Mouse (Mus musculus) midbrain, postnatal 0 days (tissue): ENCODE results near the gene Kif13a. TPM values are rescaled to one million over a fixed set of nuclear protein-coding genes. Genes with fewer than 3 reads are reported as not detected.

ENCODE experiments used
- ATAC-seq: fragments of 200-750 bp; cut with Nextera tagmentation; 2 replicates; pipeline ENCODE4 v1.8.0; 2017; ENCODE audit warnings: moderate number of reproducible peaks, mild to moderate bottlenecking, moderate TSS enrichment, moderate library complexity; ENCODE audit not compliant: low FRiP score
- DNase-seq: peaks from one replicate; pipeline ENCODE4 v3.0.0-alpha.2; 2015; ENCODE audit warnings: low spot score
- H3K27ac ChIP-seq: fragments of 300-500 bp; sonication (generic); 2 replicates; pipeline ENCODE4 v1.5.1; 2014; ENCODE audit warnings: low read depth, mild to moderate bottlenecking, low read length, mixed read lengths
- H3K27me3 ChIP-seq: fragments of 300-500 bp; sonication (generic); 2 replicates; pipeline ENCODE4 v1.6.1; 2014; ENCODE audit warnings: low read length, control low read depth, mixed read lengths; ENCODE audit not compliant: insufficient read depth
- H3K36me3 ChIP-seq: fragments of 300-500 bp; sonication (generic); 2 replicates; pipeline ENCODE4 v1.6.1; 2014; ENCODE audit warnings: low read length, control low read depth, mixed read lengths; ENCODE audit not compliant: insufficient read depth
- H3K4me1 ChIP-seq: fragments of 300-500 bp; sonication (generic); 2 replicates; pipeline ENCODE4 v1.6.1; 2014; ENCODE audit warnings: mild to moderate bottlenecking, control low read depth, antibody characterized with exemption, low read length, mixed read lengths; ENCODE audit not compliant: insufficient read depth
- H3K4me2 ChIP-seq: fragments of 300-500 bp; sonication (generic); 2 replicates; pipeline ENCODE4 v1.6.1; 2014; ENCODE audit warnings: low read depth, mild to moderate bottlenecking, low read length, mixed read lengths; ENCODE audit not compliant: poor library complexity, severe bottlenecking
- H3K4me3 ChIP-seq: fragments of 300-500 bp; sonication (generic); 2 replicates; pipeline ENCODE4 v1.5.1; 2014; ENCODE audit warnings: low read depth, mild to moderate bottlenecking, low read length, moderate library complexity
- H3K9ac ChIP-seq: fragments of 300-500 bp; sonication (generic); replicated peaks from 2 replicates; pipeline ENCODE4 v1.6.1; 2014; ENCODE audit warnings: mild to moderate bottlenecking, low read length, moderate library complexity, mixed read lengths; ENCODE audit not compliant: poor library complexity, severe bottlenecking
- H3K9me3 ChIP-seq: fragments of 300-500 bp; sonication (generic); 2 replicates; pipeline ENCODE4 v1.6.1; 2016; ENCODE audit warnings: low read length, control low read depth
- CTCF ChIP-seq: IDR thresholded peaks from 2 replicates; pipeline ENCODE4 v1.5.1; 2016; ENCODE audit warnings: antibody characterized with exemption, mild to moderate bottlenecking
- WGBS: fragments of 180-500 bp; shearing (Covaris S2); extraction: QIAGEN DNeasy Blood & Tissue Kit; methylation state at CpG from one replicate; pipeline ENCODE4 v1.1.7; 2014; 5-methylcytosine and 5-hydroxymethylcytosine counted together
- polyA plus RNA-seq: library from polyadenylated mRNA; unstranded; fragments of >200 nt; fragmentation: Nextera tagmentation; extraction: Ambion mirVana; gene quantifications from 2 replicates; pipeline ENCODE4 v1.2.1, GENCODE M21; 2015
- total RNA-seq: library from RNA; depleted of rRNA; stranded (reverse); fragments of >200 nt; gene quantifications from 2 replicates; pipeline ENCODE4 v1.2.3, GENCODE M21; 2014

Gene Kif13a
- total and polyA plus RNA-seq, 2 experiments from 2014 or later, result 10.1 to 31.7 TPM

DNA sequence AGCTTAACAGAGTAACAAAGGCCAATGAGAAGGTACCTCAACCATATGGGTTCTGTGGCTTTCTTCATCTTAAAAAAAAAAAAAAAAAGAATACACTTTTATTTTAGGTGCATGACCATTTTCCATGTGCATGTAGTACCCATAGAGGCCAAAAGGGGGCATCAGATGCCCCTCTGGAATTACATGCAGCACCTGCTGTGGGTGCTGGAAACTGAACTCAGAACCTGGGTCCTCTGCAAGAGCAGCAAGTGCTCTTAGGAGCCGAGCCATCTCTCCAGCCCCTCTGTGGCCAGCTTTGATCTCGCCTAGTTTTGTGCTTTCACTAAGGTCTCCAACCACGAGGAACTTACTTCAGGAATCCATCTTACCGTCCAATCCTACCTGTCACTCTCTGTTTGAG, 77.2 kb downstream of the Kif13a start:
- no peak overlapping the region for H3K27ac ChIP-seq
- H3K36me3 ChIP-seq, result no peaks in the 10 kb centered on the region
- peak; percentile 20; the same call in 1 of the 2 replicates for TF ChIP-seq CTCF
- H3K4me3 ChIP-seq, result no peak overlapping the region
- WGBS, result 98% methylated on average over 4 of the region's 4 CpGs
- no peaks in the 10 kb centered on the region for H3K27me3 ChIP-seq
- no peaks in the 10 kb centered on the region for H3K9me3 ChIP-seq
- no peak for DNase-seq
- no peak for ATAC-seq
- H3K4me1 ChIP-seq, result no peaks in the 10 kb centered on the region
- H3K4me2 ChIP-seq, result no peak overlapping the region
- no peak overlapping the region for H3K9ac ChIP-seq

DNA sequence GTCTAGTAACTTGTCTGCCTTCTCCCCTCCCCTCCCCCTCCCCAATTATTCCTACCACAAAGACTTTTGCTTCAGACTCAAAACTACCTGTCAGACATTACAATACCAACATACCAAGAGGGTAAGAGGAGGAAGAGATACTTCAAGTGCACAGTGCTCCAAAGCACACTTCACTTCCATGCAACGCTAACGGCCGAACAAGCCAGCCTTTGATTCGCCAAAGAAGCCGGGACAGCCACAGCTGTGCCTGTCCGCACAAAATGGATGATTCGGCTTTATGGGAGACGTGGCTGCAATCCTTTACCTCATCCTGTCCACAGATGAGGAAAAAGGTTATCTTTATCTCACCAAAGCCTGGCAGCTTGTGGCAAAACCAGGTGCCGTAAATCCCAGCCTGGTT, 84.2 kb downstream of the Kif13a start:
- Histone ChIP-seq H3K4me1 (no peaks in the 10 kb centered on the region), H3K27ac (no peak overlapping the region), H3K9me3 (no peaks in the 10 kb centered on the region), H3K27me3 (no peaks in the 10 kb centered on the region), H3K36me3 (no peaks in the 10 kb centered on the region), H3K9ac (no peak overlapping the region), H3K4me2 (no peak overlapping the region), H3K4me3 (no peak overlapping the region)
- no peak for ATAC-seq
- no peak for TF ChIP-seq CTCF
- WGBS, result 92% methylated on average over 9 of the region's 9 CpGs
- no peak for DNase-seq

DNA sequence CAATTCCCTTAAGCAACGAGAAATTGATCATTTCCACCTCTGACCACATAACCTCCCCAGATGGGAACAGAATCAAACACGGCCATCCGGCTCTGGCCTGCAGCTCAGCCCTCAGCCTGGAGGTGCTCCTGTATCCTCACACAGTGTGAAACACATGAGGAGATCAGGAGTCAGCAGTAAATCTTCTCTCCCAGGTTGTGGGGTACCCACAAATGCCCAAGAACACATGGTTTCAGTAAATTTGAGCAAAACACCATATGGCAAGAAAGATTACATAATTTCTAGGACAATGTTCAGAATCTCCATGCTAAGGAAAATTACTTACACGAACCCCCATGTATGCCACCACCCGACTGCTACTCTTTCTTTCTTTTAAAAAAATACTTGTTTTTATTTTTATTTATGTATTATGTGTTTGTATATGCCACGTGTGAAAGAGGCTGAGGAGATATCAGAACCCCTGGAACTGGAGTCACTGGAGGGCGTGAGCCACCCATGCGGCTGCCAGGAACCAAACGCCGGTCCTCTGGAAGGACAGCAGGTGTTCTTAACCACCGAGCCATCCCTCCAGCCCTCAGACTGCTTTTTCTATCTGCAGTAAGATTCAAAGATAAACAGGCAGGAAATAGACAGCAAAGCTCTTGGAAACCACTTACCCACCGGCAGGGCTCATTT, 85.0 kb downstream of the Kif13a start:
- no peak overlapping the region for H3K4me3 ChIP-seq
- H3K4me2 ChIP-seq, result no peak overlapping the region
- WGBS, result 86% methylated on average over 12 of the region's 12 CpGs
- no peaks in the 10 kb centered on the region for H3K27me3 ChIP-seq
- ATAC-seq (no peak), DNase-seq (no peak)
- no peak for TF ChIP-seq CTCF
- no peak overlapping the region for H3K27ac ChIP-seq
- no peak overlapping the region for H3K9ac ChIP-seq
- H3K9me3 ChIP-seq, result no peaks in the 10 kb centered on the region
- H3K36me3 ChIP-seq, result no peaks in the 10 kb centered on the region
- no peaks in the 10 kb centered on the region for H3K4me1 ChIP-seq

DNA sequence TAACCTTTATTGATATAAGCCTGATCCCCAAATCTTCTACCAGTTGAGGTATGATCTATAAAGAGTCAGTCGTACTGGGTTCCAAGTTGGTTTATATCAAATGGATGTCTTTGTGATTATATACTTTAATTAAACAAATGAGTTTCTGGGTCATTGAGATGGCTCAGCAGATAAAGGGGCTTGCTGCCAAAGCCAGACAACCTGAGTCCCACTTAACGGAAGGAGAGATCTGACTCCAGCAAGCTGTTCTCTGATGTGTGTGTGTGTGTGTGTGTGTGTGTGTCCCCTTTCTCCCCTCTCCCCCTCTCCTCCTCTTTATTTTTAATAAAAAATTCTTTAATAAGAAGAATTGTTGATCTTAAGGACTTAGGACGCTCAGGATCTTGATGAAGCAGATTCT, 86.0 kb downstream of the Kif13a start:
- ATAC-seq (no peak), DNase-seq (no peak)
- 83% methylated on average over 3 of the region's 3 CpGs for WGBS
- no peak overlapping the region for H3K4me3 ChIP-seq
- TF ChIP-seq CTCF, result no peak
- H3K27ac ChIP-seq, result no peak overlapping the region
- H3K4me1 ChIP-seq, result no peaks in the 10 kb centered on the region
- no peaks in the 10 kb centered on the region for H3K36me3 ChIP-seq
- H3K9ac ChIP-seq, result no peak overlapping the region
- H3K27me3 ChIP-seq, result no peaks in the 10 kb centered on the region
- H3K4me2 ChIP-seq, result no peak overlapping the region
- H3K9me3 ChIP-seq, result no peaks in the 10 kb centered on the region

DNA sequence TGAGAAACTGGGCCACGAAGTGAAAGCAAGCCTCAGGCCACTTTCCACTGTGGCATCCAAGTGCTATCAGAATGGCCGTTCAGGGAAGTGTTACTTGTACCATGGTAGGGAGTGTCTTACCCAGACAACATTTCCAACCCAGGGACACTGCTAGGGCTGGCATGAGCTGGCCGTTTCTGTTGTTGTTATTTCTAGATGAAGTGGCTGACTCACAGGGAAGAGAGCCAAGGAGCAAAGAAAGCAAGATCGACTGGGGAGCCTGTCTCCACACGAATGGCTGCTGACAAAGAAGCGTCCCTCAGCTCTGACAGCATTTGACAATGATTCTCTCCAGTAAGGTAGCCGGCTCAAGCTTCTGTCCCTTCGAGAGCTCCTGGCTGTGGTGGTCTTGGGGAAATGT, 87.5 kb downstream of the Kif13a start:
- Histone ChIP-seq H3K27ac (no peak overlapping the region), H3K9ac (no peak overlapping the region), H3K27me3 (no peaks in the 10 kb centered on the region), H3K36me3 (no peaks in the 10 kb centered on the region), H3K9me3 (no peaks in the 10 kb centered on the region), H3K4me3 (no peak overlapping the region), H3K4me1 (no peaks in the 10 kb centered on the region), H3K4me2 (no peak overlapping the region)
- ATAC-seq, result no peak
- 64% methylated on average over 8 of the region's 8 CpGs for whole genome bisulfite sequencing
- TF ChIP-seq CTCF, result no peak
- no peak for DNase-seq

DNA sequence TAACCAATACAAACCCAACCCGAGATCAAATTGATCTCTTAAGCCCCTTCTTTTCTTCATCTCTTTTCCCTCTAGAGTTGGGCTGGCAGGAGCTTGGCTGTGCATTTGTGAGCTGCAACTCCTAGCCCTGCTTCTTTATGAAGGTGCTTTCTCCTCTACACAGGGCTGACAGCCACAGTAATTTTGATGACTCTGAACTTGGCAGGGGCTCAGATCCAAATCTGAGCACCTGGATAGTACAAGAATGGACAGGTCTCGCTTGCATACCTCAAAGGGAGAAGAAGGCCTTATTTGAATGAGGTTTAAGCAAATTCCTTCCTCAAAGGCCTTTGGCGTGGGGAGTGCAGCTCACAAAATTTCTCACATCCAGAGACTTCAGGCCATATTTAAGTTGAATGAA, 88.0 kb downstream of the Kif13a start:
- H3K4me1 ChIP-seq, result no peaks in the 10 kb centered on the region

More for the DNA sequence above, 88.0 kb downstream of the Kif13a start:
- ATAC-seq (no peak), DNase-seq (no peak)
- no peak overlapping the region for H3K4me3 ChIP-seq
- no peaks in the 10 kb centered on the region for H3K27me3 ChIP-seq
- no peak overlapping the region for H3K27ac ChIP-seq
- 59% methylated on average over 3 of the region's 3 CpGs for WGBS
- no peaks in the 10 kb centered on the region for H3K9me3 ChIP-seq
- TF ChIP-seq CTCF, result no peak
- no peaks in the 10 kb centered on the region for H3K36me3 ChIP-seq
- H3K4me2 ChIP-seq, result no peak overlapping the region
- no peak overlapping the region for H3K9ac ChIP-seq
